ENCODE assay signal across 8 mouse cellular contexts in the genomic region with DNA sequence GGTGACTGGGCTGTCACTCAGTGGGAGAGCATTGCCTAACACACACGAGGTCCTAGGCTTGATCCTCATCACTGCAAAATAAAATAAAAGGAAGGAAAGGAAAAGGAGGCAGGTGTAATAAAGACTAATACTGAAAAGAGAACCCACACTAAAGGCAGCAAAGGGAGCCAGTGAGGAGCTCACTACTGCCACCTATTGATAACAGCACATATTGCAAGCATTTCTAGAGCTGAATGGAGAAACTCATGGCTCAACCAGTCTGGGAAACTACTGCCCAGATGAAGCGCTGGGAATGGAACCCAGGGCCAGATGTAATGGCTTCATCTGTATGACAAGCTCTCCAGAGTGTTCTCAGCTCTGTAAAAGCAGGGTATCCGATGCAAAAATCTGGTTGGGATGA. TPM values are rescaled to one million over a fixed set of nuclear protein-coding genes. Genes with fewer than 3 reads are reported as not detected.
DNase-seq lines count a peak whose midpoint lies in the region; ATAC-seq and TF ChIP-seq lines count a peak whose summit lies in the region.

No protein-coding gene starts in this region.

- no peak overlapping the region for H3K4me2 ChIP-seq in limb, embryonic 11.5 days (ENCODE audit: low read depth, severe bottlenecking)

- POLR2A ChIA-PET in Patski (lab: Charles Lee) = no interaction called here

- no peaks in the 10 kb centered on the region for H3K9me3 ChIP-seq in limb, embryonic 11.5 days (ENCODE audit: control insufficient read depth, low read length)
- no peaks in the 10 kb centered on the region for H3K9me3 ChIP-seq in limb, embryonic 10.5 days (replicated peaks)

- H3K27me3 ChIP-seq in cerebellum, adult 2 months (ENCODE audit: control insufficient read depth, insufficient read depth, low read length) = no peaks in the 10 kb centered on the region
- H3K27me3 ChIP-seq in limb, embryonic 11.5 days (ENCODE audit: control insufficient read depth, insufficient read depth, low read length) = no peaks in the 10 kb centered on the region
- H3K27me3 ChIP-seq in limb, embryonic 10.5 days (ENCODE audit: low read depth, poor library complexity, severe bottlenecking) = no peaks in the 10 kb centered on the region
- no peaks in the 10 kb centered on the region for H3K27me3 ChIP-seq in Patski

- ATAC-seq in cerebellum, adult (ENCODE audit: insufficient number of reproducible peaks, low FRiP score, low TSS enrichment) = no peak
- no peak for ATAC-seq in limb, embryonic 11.5 days (ENCODE audit: insufficient number of reproducible peaks, low FRiP score, low TSS enrichment, low read depth)
- peak; percentile 83 for ATAC-seq in Patski
- ATAC-seq in granulocyte monocyte progenitor cell, adult 5-6 weeks (replicated peaks; ENCODE audit: poor library complexity, severe bottlenecking) = peak; percentile 95

- CTCF ChIA-PET in Patski (lab: Charles Lee) = interaction anchor here (0.6 to 2.1 kb wide), 17 partner anchors 9 to 74 kb away, joined by 3 to 14 read pairs (median 5); a partner anchor contains a TSS

- H3K36me3 ChIP-seq in limb, embryonic 11.5 days (ENCODE audit: control insufficient read depth, insufficient read depth, low read length) = no peaks in the 10 kb centered on the region
- no peaks in the 10 kb centered on the region for H3K36me3 ChIP-seq in limb, embryonic 10.5 days

- no peak overlapping the region for H3K4me3 ChIP-seq in cerebellum, adult 2 months (replicated peaks; ENCODE audit: insufficient read depth, low read depth, low read length)
- H3K4me3 ChIP-seq in limb, embryonic 11.5 days (ENCODE audit: low read depth, low read length) = no peak overlapping the region
- H3K4me3 ChIP-seq in limb, embryonic 10.5 days = no peak overlapping the region

- peak in 1 of 2 experiments; percentile 19 for DNase-seq in cerebellum, adult 2 months
- DNase-seq in limb, embryonic 11.5 days (ENCODE audit: low spot score) = peak; percentile 34
- DNase-seq in limb, embryonic 10.5 days (ENCODE audit: low spot score) = no peak
- no peak for DNase-seq in Patski (ENCODE audit: low read depth, low spot score)
- DNase-seq in lung, postnatal 36 days = peak; percentile 66
- no peak for DNase-seq in gastrocnemius, postnatal 14 days

- no peak overlapping the region for H3K9ac ChIP-seq in limb, embryonic 11.5 days (ENCODE audit: low read length)

- intact Hi-C loops in gastrocnemius, postnatal 14 days (cut with DNase I; ENCODE audit: low total_unique reads) = loop anchor here (5.0 kb wide), 1 partner anchor 61 kb away; no protein-coding TSS in a partner anchor

- H3K27ac ChIP-seq in cerebellum, adult 2 months (ENCODE audit: insufficient read depth, low read length) = no peak overlapping the region
- H3K27ac ChIP-seq in limb, embryonic 11.5 days (replicated peaks; ENCODE audit: low read depth, low read length) = no peak overlapping the region
- H3K27ac ChIP-seq in limb, embryonic 10.5 days = no peak overlapping the region

- in situ Hi-C loops in Patski (cut with MboI; ENCODE audit: low pct_unique_long_range_greater_than_20kb) = no loop called here

- no peaks in the 10 kb centered on the region for H3K4me1 ChIP-seq in cerebellum, adult 2 months (ENCODE audit: control insufficient read depth, insufficient read depth, low read length)
- H3K4me1 ChIP-seq in limb, embryonic 11.5 days (ENCODE audit: control insufficient read depth, insufficient read depth, low read length) = no peaks in the 10 kb centered on the region
- no peaks in the 10 kb centered on the region for H3K4me1 ChIP-seq in limb, embryonic 10.5 days

- no peak for TF ChIP-seq POLR2A in cerebellum, adult 2 months (IDR thresholded peaks at IDR 0.05; ENCODE audit: borderline replicate concordance, insufficient read depth, low read length)

- TF ChIP-seq CTCF in cerebellum, adult 2 months (IDR thresholded peaks at IDR 0.05; ENCODE audit: borderline replicate concordance, insufficient read depth, low read depth, low read length) = peak; percentile 37; the same call in 1 of the 2 replicates
- peak; percentile 84 for TF ChIP-seq CTCF in Patski (IDR thresholded peaks at IDR 0.05)

- 49% methylated on average over 3 of the region's 3 CpGs for WGBS in cerebellum, adult 2 months
- WGBS in limb, embryonic 11.5 days = 59% methylated on average over 3 of the region's 3 CpGs
- 45% methylated on average over 3 of the region's 3 CpGs for WGBS in limb, embryonic 10.5 days

RNA-seq across cellular contexts. Expression of a gene that starts 15.0 kb away (rescaled TPM):
- polyA plus RNA-seq in cerebellum, adult 2 months (2012; rRNA removed) = 8.4 and 10.0 TPM in 2 replicates
- 21.4 and 25.9 TPM in 2 replicates for polyA plus RNA-seq in limb, embryonic 11.5 days (2014; fragmentation: Nextera tagmentation; extraction: Ambion mirVana)
- polyA plus RNA-seq in limb, embryonic 10.5 days (2016; fragmentation: Nextera tagmentation; extraction: Ambion mirVana) = 19.2 and 26.7 TPM in 2 replicates
- polyA plus RNA-seq in Patski (2021) = 27.2 TPM
- 28.3 and 40.8 TPM in 2 replicates for total RNA-seq in granulocyte monocyte progenitor cell, adult 5-6 weeks (2014; fragmentation: Nextera tagmentation)
- total RNA-seq in granulocyte monocyte progenitor cell, adult 5-6 weeks (2017) = 39.8 and 46.2 TPM in 2 replicates
- 10 to 100 TPM; 18.1 TPM for total RNA-seq in gastrocnemius, postnatal 14 days (2021)

Comparison
In these comparisons a context has a peak if more than half of its experiments do, and no peak if none do; other contexts are left out.
1. DNase-seq: peak in limb, embryonic 11.5 days (single experiment) and lung, postnatal 36 days (single experiment); none in limb, embryonic 10.5 days (single experiment), Patski (single experiment) and gastrocnemius, postnatal 14 days (single experiment).
2. ATAC-seq: peak in Patski (single experiment) and granulocyte monocyte progenitor cell, adult 5-6 weeks (single experiment); none in cerebellum, adult (single experiment) and limb, embryonic 11.5 days (single experiment).